Mouse (Mus musculus) cerebellum, adult 11 months (tissue): ENCODE results near the gene Bnip3.

ENCODE experiments used
- DNase-seq: peaks from one replicate; pipeline ENCODE4 v3.0.0; 2022

Bnip3 gene

DNA sequence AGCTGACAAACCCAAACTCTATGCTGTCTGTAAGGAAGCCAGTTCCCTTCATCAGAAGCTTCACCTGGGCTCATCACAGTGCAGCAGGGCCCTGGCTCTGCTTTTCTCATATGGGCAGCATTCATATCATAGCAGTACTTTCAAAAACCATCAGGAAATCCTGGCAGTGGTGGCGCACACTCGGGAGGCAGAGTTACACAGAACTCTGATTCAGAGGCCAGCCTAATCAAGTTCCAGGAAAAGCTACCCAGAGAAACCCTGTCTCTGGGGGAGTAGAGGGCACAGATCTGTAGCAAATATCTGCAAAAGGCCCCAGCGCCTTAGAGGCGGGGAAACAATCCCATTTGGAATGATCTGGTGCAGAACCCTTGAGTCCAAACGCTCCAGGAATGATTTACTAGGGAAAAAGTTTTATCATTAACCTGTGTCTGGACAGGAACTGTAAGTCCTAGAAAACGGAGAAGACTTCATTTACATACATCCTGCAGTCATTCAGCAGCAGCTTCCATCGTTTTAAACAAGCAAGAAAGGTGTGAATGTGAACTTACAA, 5.4 kb downstream of the Bnip3 start:
- no peak for DNase-seq

DNA sequence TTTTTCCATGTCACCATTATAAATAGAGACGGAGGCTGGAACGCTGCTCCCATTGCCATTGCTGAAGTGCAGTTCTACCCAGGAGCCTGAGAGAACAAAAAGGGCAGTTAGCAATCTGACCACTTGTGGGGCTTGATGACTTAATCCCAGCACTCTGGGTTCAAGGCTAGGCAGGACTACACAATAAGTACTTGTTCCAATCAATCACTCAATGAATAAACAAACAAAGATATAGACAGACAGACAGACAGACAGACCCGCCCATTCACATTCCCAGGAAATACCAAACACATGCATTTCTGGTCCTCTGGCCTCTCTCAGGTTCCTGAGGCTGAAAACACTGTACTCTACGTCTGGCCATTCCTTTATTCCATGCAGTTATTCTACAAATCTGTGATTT, 10.6 kb downstream of the Bnip3 start:
- no peak for DNase-seq

DNA sequence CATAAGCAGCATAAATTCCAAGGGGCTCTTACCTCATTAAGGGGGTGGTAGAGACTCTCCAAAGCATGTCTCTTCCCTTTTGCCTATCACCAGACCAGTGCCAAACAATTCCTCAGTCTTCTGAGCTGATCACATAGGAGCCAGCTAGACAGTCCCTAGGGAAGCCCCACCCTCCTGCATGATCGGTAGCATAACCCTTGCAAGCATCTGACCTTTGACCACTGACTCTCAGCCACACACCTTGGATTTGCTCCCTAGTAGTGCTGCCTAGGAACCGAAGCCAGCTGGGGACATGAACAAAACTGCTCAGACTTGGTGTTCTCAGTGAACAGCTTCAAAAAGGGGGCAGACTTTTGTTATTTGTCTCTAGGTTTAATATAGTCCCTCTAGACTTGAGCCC, 11.2 kb downstream of the Bnip3 start:
- no peak for DNase-seq

DNA sequence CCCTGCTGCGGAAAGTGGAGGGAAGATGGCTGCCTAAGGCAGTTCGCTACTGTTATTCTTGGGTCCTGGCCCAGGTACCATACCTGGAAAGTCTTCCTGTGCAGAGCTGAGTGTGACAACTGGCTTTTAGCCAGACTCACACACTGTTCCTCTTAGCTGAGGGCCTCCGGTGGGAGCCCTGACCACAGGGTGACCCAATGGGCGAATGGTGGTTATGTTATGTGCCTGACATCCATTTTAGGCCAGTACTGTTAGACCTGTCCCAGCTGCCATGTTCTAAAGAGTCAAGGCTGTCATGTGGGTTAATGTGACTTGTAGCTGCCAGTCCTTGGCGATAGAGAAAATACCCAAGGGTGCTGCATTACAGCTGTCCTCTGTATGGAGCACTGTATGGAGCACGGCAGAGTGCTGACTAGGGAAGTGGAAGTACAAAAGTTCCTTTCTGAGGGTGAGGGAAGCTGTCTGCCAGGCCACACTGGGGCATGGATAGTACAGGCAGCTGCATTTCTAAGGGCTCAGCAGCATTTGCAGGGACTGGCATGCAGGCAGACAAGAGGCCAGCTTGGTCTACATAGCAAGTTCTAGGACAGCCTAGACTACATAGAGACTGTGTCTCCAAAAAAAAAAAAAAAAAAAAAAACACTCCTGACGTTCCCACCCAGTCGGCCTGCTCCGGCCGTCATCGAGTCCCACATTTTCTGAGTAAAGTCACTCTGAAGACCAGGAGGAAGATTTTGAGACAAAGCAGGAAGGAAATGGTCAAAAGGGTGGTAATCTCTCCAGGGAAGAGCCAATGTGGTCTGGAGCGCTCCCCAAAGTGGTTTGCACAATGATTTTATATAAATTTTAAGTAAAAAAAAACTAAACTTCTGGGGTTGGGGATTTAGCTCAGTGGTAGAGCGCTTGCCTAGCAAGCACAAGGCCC, 23.7 kb downstream of the Bnip3 start:
- no peak for DNase-seq

DNA sequence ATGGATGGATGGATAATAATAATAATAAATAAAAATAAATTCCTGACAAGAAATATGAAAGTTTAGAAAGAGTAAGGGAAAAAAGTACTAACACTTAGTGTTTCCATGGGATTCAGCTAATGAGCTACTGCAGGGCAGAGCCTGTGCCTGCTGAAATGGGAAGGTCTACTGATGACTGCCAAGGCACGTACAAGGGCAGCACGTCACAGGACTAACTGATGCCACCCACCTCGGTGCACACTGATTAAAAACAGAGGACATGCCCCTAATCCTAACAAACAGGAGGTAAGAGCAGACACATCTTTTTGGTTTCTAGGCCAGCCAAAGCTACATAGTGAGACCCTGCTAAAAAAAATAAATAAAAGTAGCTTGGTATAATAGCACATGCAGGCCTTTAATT, 25.6 kb downstream of the Bnip3 start:
- no peak for DNase-seq

DNA sequence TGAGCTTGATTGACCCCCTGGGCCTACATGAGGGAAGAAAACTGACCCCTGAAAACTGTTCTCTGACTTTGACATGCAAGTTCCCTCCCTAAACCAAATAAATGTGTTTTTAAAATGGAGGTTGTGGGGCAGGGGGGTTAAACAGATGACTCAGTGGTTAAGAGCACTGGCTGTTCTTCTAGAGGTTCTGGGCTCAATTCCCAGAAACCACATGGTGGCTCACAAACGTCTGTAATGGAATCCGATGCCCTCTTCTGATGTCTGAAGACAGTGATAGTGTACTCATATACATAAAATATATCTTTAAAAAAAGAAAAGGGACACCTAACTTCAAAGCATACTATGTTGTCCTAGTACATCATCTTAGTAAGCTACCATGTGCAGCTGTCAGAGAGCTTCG, 34.3 kb downstream of the Bnip3 start:
- DNase-seq = no peak

DNA sequence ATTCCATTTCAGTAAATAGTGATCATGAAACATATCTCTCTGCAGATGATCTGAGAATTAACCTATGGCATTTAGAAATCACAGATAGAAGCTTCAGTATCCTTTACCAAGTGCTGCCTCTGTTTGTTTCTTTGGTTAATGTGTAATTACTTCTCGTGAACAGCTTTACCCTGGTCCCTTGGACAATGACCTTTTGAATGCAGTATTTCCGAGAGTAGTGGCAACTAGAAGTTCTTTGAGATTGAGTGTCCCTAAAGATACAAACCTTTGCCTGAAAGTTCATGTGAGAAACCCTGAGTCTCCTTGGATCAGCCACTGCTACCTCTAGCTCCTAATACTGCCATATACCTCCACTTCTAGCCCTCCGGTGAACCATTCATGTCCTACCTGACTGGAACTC, 36.4 kb downstream of the Bnip3 start:
- no peak for DNase-seq

DNA sequence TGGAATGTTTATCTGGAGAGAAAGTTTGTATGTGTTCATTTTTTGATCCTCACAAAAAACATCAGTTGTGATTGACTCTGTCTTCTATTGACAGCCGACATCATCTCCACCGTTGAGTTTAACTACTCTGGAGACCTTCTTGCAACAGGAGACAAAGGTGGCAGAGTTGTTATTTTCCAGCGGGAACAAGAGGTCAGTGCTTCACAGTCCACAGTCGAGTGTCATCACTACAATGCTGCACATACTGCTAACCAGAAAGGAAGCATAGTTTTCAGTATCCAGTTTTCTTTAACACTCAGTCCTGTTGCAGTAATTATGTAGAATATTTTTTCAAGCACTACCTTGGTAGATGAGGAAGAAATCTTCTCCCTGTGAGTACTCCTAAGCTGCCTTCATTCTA, 41.0 kb downstream of the Bnip3 start:
- DNase-seq = no peak

DNA sequence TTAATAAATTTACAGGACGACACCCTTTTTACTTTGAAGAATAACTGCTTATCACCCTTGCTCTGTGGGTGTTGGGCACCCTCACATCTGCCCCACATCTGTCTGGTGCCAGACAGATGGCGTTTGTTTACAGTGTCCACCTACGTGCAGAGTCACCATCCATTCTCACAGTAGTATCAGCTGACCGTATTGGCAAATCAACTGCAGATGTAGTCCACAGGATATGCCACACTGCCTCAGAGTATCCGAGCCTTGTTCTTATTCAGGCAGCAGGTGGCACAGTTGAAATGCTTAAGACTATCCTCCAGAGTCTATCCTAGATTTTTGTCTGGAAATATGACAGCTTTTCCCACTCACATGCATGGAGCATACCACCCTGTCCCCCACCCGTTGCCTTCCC, 42.0 kb downstream of the Bnip3 start:
- DNase-seq = no peak

DNA sequence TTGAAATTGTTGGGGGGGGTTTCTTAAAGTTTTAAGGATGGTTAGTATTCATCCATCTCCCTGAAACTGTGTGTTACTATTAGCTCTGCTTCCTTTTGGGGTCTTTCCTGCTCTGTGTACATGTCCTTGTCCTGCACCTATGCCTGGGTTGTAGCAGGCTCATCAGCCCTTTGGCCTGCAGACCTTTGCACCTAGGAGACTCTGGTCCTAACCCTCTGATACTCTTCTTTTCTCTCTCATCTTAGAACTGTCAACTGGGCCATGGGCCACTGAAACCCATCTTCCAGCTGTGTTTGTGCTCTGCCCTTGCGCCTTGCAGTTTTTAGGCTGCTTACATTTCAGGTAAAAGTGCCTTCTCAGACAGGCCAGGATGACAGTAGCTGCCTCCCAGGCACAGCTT, 44.5 kb downstream of the Bnip3 start:
- no peak for DNase-seq

DNA sequence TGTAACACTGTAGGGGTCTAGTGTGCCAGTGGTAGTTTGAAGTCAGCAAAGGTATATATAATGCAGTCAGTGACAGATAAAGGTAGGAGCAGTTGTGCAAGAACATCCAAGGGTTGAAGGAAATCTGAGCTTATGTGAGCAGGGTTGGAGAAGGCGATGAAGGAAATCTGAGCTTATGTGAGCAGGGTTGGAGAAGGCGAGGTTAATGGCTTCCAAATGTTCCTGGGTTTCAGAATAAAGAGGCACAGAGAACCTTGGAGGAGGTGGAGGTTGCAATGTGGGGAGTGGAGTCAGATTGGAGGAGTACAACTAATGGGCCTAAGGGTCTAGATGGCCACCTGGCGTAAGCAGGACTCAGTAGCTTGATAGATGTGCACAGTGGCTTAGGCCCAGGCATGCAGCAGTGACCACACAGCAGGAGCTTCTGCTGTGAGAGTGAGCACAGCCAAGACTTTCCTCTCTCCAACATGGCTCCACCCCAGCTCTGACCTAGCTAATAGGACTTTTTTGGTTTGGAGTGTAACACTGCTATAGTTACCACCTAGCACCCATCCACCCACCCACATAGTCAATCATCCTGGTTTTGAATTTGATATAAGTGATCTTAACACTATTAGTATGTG, 45.3 kb downstream of the Bnip3 start:
- no peak for DNase-seq

DNA sequence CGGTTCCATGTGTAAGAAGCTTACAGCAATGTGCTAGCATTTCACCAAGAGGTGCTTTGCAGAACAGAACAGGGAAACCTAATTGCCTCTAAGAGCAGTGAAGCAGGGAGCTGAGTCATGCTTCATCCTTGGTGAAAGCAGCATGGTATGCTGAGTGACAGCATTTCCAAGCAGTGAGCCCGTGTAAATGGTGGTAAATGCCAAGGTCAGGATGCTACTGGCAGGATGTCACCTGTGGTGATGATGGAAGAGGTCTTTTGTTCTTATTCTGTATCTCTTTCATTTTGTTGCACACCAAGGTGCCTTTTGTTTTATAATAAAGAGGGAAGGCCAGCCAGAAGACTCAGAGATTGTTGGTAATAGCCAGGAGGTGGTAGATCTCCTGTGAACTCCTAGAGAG, 52.6 kb downstream of the Bnip3 start:
- DNase-seq = no peak

DNA sequence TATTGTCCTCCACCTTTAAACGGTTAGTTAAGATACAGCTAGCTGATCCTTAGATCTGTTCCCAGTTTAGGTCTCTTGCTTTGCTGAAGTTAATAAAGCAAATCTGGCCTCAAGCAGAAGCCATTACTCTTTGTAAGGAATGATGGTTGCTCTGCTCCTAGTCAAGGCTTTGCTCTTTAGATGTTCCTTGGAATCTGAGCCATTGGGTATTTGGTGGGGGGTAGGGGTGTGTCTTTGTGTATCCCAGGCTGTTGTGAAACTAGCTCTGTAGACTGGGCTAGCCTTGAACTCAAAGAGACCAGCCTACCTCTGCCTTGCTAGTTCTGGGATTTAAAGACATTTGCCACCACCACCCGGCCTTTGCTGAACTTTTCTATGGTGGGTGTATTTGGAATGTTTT, 55.1 kb downstream of the Bnip3 start:
- no peak for DNase-seq

DNA sequence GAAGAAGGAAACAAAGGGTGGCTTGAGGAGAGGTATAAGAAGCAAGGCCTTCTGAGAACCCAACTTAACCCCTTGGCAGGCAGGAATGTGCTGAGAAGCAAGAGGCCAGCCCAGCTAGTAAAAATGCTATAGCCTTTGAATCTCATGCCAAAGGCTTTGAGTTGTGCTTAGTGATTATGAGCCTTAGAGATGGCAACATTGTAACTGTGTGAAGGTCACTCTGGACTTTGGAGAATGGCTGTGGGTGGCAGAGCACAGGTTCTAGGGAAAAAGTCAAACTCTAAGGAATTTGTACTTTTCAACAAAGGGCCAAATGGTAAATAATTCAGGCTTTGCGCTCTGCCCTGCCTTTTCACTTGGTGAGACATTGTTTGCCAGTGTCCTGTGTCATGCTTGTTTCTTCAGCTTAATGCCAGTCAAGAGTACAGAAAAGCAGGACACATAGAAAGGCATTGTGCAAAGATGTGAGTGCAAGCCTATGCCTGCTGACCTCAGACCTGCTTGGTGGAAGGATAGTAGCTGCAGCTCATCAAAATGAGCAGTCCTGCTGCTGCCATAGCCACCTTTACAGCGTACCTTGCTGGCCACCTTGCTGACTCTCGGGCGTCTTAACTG, 55.8 kb downstream of the Bnip3 start:
- no peak for DNase-seq

DNA sequence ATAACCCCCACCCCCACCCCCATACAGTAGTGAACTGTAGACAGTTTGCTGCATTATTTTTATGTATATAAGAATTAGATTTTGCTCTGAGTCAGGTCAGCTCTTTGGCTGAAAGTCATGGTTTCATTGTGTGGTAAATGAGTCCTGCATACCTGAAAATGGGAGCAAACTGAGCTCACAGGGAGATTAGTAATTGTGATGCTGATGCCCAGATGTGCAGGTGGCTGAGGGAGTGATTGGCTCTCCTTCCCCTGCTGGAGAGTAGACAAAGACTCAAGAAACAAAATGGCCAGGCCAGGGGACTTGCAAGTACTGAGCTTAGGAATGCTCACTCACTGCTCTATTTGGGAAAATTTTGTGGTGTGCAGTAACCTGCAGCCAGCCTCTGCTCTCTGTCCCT, 59.2 kb downstream of the Bnip3 start:
- no peak for DNase-seq

DNA sequence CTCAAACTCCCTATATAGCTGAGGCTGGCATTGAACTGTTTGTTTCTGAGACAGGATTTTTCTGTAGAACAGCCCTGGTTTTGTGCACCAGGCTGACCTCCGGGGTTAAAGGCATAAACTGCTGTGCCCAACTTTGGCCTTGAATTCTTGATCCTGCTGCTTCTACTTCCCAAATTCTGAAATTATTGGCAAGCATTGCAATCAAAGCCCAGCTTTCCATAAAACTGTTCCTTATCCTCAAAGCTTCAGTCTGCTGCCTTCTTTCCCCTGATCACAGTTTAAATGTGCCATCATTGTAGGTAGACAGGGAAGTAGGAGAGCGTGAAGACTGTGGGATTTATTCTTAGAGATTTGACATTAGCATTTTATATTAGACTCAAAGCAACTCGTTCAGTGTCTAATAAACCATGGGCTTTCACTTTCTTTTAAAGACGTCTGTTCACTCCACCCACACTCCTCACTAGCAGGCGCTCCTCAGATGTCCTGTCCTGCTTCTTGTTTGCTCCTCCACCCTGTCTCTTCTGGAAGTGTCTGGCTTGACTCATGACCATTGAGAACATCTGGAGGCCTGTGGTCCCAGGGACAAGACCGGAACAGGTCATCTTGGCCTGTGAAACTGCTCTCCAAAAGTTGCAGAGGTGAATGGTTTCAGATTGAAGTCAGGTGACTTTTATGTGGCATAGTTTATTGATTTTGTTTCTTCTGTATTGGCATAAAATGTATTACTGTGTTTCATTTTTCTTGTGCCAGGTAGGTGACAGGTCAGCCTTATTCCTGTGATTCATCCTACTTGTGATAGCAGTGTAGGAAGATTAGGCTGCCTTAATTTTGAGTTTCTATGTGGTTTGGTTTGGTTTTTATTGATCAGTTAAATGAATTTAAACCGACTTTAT, 61.0 kb downstream of the Bnip3 start:
- no peak for DNase-seq

DNA sequence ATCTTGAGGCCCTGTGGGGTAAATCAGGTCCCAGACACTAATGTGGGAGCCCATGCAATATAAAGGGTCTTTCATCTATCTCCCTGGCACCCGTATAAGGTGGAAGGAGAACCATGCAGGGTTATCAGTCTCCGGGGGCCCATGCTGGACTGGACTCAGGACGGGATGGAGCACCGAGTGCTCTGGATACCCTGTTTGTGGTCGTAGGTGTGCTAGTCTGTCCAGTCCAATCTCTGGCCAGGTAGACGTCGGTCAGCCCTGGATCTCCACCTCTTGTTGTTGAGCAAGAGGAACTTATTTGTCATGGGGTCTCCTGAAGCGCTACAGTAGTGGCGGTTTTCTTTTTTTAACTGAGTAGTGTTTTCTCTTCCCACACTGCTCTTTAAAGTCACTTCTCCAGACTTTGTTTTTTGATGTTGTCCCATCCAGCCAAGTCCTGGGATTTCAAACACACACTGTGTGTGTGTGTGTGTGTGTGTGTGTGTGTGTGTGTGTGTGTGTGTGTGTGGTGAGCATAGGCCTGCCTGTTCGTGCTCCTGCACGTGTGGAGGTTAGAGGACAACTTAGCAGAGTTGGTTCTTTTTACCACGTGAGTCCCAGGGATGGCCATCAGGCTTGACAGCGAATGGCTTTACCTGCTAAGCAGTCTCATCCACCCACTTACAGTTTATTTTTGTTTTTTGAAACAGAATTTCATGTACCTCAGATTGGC, 61.8 kb downstream of the Bnip3 start:
- DNase-seq = no peak

DNA sequence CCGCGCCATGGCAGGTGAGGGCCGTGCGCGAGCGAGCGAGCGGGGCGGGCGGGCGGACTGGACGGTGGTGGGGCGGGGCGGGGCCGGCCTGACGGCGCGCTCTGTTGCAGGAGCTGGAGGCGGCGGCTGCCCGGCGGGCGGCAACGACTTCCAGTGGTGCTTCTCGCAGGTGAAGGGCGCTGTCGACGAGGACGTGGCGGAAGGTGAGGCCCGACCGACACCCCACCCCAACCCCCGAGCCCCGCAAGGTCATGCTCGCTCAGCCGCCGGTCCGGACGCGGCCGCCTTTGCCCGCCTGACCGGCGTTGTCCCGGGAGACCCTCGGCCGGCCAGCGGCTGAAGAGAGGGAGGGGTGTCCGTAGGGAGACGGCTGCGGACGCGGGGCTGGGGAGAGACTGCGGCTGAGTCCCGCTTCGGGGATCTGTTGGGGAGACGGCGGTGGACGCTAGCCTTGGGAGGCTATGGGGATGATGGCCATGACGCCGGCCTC, 62.8 kb downstream of the Bnip3 start:
- no peak for DNase-seq

DNA sequence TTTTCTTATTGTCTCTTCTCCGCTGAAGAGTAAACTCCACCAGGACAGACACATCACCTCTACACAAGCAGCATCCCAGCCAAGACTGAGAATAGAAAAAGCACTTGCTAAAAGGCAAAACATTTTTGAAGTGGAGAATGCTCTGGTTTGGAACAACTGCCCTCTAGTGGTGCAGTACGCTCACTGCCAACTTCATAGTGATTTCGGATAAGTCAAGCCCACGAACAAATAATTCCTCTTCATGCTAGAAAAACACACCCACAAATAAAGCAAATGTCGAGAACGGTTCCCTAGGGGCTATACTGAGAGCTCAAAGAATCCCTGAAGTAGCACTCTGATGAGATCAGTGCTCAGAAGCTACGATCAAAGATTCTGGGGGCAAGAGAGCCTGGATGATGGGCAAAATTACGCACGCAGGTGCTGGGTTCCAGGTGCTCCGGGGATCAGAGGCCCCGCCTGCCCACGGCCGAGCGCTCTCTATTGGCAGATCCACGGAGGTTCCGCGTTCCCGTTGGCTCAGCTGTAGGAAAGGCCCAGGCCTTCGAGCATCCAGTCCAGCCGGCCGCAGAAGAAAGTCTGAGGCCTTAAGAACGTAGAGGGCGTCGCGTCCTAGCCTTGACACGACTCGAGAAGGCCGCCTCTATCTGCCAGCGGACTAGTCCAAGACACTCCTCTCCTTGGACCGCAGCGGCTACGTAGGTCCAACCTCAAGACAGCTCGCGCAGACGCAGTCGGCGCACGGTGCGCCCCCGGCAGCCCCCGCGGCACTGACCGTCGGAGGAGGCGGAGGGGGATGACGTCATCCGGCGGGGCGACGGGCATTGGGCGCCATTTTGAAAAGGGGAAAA, 63.6 kb downstream of the Bnip3 start, which contains the start of the genes Ppp2r2d and Mapk1ip1:
Ppp2r2d (plus strand) TSS at position 536 of the 848 bp plus-strand sequence.
Mapk1ip1 (minus strand) TSS at position 730 of the 848 bp plus-strand sequence.
- peak; percentile 97 for DNase-seq

DNA sequence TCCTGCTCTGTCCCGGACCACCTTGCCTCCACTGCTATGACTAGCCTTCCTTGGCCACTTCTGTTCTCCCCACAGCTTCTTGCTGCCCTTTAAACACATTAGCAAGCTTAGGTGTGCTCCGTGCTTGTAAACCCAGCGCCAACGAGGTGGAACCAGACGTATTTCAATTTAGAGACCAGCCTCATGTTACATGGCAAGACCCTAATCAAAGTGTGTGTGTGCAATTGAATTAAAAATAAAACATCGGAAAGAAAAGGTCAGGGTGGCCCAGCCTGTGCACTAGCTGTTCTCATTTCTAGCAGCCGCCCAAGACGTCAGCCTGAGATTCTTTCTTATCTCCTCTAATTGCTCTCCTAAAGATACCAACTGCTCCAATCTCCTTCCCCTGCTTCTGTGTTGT, 64.2 kb downstream of the Bnip3 start:
- DNase-seq = no peak

DNA sequence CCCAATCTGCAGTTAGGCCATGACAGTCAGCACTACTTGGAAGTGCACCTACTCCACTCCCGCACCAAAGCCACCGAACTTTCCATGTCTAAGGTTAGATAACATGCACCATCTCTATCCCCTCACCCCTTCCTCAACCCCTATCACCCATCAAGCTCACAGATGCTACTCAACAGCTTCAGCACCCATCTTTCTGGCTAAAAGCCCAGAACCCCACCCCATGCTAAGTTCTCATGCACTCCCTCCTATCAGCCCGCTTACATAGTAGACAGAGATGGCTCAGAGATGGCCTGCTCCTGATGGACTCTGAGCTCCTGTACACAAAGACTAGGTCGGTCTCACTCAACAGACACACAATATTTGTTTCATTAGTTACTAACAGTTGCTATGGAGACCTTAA, 65.9 kb downstream of the Bnip3 start:
- no peak for DNase-seq
